Mouse (Mus musculus) neural tube, embryonic 10.5 days (tissue): ENCODE data around the gene Lrrc56.

Experiments
- DNase-seq: peaks from one replicate; pipeline ENCODE4 v3.0.0-alpha.2; 2017; ENCODE audit warnings: low spot score; ENCODE audit errors: extremely low spot score

Lrrc56 gene

DNA sequence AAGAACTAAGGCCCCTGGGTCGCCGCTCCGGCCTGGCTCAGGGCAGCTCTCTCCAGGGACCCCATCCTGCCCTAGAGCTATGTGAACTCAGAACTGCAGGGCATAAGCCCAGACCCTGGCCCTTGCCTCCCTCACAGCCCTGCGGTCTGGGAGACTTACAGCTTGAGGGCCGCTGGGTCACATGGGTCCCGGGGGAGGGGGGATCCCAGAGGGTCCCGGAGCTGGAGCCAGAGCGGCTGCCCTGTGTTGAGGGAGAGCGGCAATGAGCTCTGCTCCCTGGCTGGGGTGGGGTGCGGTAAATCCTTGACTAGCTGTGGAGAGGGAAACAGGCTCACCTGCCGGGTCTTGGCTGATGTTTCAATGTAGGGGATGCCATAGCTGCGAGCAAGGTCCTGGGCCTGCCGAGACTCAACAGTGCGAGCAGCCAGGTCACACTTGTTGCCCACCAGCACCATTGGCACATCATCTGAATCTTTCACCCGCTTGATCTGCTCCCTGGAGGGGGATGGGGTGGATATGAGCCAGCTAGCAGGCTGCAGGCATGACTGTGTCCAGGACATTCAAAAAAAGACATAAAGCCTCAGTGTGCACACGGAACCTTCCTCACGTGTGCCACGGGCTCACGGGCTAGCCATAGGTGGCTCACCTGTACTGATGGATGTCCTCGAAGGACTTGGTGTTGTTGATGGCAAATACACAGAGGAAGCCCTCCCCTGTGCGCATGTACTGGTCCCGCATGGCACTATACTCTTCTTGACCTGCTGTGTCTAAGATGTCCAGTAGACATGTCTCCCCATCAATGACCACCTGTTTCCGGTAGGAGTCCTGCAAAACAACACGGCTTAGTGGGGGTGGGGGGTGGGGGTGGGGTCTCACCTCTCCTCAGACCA lies 1.9 kb upstream of the Lrrc56 start:
- no peak for DNase-seq

DNA sequence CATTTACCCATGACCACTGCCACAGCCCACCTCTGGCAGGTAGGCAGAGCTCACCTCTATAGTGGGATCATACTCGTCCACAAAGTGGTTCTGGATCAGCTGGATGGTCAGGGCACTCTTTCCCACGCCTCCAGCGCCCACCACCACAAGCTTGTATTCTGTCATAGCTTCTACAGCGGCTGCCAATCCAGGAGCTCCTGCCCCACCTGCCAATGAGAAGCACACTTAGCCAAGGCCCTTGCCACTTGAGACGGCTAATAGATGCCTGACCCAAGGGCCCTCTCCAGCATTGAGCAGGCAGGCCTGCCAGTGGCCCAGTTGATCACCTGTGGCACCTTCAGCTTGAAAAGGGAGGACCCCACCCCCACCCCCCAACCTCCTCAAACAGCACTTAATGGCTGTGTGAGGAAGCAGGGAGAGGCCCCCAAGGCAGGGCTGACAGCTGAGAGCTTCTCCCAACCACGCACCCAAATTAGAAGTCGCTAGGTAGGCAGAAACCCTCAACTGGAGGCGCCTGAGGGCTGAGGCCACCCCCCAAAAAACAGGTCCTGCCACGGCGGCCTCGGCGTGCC lies 1.1 kb upstream of the Lrrc56 start:
- DNase-seq = no peak

DNA sequence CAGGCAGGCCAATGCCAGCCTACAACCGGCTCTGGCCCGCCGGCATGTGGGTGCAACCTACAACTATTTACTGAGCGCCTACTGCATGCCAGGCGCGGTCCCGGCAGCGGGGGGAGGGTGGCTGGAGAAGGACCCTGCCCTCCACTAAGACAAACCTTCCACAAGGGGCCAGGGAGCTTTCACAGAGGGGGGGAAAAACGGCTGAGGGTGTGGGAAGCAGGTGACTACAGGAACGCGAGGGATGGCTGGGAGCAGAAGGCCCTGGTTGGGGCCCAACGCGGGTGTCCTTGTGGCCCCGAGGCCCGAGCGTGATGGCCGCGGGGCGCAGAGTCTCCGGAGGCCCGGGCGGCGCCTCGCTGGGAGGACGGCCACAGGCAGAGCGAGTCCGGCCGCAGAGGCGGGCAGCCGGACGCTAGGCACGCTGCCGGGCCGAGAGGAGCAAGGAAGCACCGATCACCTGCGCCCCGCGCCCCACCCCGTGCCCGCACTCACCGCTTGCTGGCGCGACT lies 555 bp upstream of the Lrrc56 start:
- DNase-seq = peak; percentile 78

DNA sequence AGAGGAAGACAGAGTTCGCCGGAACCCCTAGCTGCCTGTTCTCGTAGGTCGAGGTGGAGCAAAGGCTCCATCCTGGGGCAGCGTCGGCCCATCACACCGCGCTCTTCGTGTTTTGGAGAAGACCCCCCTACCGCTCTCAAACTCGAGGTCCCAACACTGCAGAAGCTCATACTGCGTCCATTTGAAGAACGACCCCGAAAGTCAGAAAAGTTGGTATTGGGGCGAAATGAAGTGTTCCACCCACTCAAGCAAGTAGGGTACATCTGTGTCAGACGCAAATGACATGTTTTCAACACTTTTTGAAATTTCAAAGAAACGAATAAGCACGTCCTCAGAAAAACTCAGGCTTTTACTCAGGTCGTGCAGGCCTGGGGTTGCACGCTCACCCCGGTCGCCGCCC lies 452 bp downstream of the Lrrc56 start:
- DNase-seq = no peak

DNA sequence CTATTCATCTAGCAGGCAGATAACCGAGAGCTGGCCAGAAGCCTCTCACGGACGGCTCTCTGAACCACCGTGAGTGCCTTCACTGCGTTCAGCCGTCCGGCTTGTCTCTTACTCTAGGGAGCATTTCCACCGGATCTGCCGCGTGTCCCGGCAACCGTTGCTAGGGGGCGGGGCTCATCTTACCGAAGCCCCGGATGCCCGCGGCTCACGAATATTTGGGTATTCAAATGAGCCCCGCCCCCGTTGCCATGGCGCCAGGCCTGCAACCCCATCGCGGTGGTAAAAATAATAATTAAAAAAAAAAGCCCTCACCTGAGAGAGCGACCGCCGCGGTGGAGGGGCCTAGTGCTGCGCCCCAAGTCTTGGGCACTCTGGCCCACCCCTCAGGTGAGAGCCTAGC lies 873 bp downstream of the Lrrc56 start:
- peak; percentile 98 for DNase-seq

DNA sequence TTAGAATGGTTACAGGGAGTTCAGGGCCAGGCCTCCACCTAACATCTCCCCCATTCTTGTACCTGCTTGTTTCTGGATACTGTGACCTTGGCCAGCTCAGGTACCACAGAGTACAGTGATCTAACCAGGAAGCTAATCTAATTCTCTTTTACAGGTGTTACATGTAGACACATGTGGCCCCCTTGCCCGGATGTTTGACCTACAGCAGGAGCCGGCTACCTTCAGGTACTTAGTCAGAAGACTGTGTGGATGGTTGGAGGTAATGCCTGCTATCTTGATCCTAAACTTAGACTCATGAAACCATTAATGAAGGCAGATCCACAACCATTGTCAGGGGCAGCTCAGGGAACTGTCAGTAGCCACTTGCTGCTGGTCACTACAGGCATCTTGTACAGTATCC lies 1.8 kb downstream of the Lrrc56 start:
- DNase-seq = no peak

DNA sequence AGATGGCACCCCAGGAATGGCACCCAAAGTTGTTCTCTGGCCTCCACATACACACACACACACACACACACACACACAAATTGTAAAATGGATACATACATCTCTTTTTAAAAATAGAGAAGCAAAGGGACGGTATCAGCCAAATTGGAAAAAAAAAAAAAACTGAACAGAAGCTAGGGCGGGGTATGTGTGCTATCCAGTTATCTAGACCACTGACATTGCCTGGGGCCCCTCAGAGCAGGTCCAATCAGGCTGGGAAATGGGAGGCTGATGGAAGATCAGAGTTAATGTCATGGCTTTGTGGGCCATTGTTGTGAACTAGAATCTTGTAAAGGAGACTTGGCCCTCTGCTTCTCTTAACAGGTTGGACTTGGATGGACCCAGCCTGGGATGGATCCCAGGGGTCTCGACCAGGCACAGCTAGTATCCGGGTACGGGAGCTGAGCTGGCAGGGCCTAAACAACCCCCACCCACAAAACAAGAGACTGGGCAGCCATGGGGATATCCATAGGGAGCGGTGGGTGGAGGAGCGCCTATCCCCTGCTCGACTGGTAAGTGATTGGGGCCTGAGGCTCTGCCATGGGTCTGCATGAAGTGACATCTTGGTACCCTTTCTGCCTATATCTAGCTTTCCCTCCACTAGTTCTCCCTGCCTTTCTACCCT lies 2.8 kb downstream of the Lrrc56 start:
- no peak for DNase-seq

DNA sequence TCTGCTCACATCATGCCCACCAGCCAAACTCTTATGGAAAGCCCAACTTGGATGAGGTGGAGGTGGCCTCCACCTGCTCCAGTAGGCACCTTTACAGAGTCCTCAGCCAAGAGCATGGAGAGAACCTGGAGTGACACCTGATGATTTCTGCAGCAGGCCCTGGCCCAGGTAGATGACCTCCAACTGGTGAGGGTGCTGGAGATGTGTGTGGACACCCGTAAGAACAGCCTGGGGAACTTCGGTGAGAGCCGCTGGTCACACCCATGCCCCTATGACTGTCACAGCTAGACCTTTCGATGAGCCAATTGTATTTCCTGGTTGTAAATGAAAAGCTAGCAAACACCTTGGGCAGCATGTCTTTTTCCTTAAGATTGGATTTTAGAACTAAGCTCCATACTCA lies 4.2 kb downstream of the Lrrc56 start:
- DNase-seq = no peak

DNA sequence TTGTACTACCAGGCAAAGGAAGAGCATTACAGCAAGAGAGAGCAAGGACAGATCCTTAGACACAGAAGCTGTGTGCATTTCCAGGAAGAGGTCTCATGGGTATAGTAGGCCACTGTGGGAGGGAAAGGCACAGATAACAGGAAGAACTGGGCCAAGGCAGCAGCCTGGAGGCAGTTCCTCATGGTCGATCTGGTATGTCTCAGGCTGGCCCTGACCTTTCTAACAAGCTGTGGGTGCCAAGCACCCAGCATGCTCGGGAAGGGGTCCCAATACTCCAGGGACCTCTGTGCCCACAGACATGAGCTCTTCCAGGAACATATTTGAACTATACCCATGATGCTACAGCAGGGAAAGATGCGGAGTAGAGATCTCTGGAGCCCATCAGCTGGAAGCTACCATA lies 10.6 kb downstream of the Lrrc56 start:
- no peak for DNase-seq

DNA sequence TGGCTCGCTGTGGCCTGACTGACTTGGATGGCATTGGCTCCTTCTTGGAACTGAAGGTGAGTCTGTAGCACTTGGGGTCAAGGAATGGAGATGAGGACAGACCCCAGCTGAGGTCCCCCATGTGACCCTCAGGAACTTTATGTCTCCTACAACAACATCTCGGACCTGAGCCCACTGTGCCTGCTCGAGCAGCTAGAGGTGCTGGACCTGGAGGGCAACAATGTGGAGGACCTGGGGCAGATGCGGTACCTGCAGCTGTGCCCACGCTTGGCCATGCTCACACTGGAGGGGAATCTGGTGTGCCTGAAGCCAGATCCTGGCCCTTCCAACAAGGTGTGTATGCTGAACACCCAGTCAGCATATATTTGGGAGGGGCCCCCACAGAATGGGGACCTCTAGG lies 11.5 kb downstream of the Lrrc56 start:
- DNase-seq = no peak

DNA sequence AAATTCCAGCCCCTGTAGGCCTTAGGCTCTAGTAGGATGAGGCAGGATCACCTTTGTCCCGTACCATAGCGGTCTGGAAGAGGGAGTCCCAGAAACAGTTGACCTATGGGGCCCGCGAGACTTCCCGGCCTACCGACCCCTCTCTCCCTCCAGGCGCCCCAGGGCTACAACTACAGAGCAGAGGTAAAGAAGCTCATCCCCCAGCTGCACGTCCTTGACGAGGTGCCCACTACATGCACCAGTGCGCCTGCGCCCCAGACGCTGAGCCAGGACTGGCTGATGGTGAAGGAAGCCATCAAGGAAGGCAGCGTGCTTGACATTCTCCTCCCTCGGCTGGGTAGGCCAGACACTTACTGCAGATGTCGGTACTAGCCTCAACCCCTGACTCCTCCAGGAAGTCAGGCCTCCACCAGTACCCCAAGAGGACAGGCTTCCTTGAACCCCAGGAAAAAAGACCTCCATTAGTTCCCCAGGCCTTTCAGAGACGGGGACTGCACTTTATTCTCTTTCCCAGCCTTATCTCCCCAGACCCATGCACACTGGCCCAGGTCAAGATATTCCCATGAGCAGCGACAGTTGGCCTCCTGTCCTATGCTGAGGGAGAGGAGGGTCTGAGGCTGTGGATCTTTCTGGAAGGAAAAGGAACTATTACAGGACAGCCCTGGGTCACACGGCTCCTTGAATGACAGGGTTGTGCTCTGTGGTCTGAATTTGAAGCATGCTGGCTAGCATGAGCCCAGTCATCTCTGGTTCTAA lies 12.4 kb downstream of the Lrrc56 start:
- DNase-seq = no peak

DNA sequence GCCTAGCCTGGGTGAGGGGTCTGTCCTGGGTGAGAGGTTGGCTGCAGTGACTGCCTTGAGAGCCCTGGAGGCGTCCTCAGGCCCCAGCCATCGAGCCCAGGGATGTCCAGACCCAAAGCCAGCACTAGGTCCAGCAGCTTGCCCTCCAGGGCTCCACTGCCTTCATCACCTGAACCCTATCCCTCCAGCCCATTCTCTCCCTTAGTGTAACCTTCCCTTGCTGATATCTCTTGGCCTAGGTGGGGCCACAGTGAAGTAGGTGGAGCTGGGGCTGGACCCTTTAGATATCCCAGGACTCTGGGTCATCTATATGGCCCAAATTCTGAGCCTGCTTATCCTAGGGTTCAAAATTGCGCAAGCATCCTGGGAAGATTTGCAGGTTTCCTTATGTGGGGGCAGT lies 15.6 kb downstream of the Lrrc56 start:
- no peak for DNase-seq

DNA sequence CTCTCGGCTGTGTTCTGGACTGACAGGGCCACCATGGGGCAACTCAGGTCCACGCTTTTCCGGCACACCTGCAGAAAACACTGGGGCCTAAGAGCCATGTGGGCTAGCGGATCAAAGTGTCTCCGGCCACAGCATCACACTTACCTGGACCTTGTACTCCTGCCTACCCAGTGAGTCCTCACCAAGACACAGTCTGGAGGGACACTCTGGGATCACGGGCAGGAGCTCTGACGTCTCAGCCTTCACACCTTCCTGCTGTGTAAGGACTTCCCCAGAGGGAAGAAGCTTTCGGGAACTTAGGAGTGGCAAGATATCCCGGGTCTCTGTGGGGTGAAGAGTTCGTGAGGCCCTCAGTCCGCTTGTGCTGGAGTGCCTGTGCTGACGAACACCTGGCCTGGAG lies 16.2 kb downstream of the Lrrc56 start:
- DNase-seq = no peak

DNA sequence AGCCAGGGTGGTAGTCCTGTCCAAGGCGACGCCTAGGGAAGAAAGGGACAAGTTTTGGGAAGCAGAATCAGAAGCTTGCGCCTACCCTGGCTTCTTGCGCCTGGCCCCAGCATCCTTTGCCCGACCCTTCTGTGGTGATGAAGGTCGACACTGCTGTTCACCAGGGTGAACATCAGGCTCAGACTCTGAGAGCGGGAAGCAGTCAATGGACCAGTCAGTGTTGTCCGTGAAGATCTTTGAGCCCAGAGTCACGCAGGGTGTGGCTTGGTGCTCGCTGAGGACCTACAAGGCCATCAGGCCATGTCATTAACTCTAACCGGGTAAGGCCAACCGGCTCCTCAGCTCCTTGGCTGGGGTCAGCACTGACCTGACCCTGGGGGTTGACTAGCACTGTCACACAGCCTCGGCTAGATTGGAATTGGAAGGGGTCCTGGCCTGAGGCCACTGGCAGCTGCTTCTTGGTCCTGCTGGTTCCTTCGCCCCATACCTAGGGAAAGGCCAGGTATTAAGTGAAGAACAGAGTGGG lies 16.7 kb downstream of the Lrrc56 start:
- no peak for DNase-seq

DNA sequence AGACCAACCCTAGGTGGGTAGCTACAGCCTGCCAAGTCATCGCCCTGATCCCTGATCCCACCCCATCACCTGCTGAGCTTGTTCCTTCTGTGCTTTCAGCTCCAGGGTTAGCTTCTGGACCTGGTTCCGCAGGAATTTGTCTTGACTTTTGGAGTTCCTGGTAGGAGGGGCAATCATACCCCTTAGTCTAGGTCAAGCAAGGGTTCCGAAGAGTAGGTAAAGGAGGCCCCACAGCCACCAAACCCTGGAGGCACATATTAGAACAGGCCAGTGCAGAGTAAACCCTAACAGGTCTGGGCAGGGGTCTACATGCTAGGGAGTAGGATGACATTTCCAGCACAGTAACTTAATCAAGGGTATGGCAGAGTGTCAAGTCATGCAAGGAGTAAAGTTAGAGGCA lies 19.2 kb downstream of the Lrrc56 start:
- no peak for DNase-seq

DNA sequence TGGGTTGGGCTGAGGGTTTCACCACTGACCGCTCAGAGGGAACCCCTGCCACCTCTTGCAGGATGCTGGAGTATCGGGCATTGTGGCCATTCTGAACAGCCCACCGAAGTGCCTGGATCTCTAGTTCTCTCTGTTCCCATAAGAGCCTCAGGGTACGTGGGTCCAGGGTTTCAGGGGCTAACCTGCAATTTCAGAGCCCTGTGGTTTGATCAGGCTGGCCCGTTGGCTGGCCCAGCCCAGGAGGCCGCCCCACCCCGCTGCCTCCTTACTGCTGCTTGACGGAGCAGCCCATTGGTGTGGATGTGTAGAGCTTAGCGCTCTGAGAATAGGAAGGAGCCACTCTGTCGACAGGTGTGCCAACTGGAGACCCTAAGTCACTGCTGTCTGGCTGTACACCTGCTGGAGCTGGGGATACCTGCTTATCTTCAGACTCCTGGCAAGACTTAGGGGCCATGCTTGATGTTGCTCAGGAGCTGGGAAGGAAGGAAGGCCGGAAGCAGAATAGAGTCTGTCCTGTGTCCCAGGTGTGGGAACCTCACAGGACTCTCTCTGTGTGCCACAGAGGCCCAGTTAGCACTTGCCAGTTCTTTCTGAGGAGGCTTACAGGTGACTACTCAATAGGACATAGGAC lies 19.8 kb downstream of the Lrrc56 start, which contains the start of gene Lmntd2:
Lmntd2 (minus strand) TSS at position 476 of the 631 bp plus-strand sequence.
- DNase-seq = no peak

DNA sequence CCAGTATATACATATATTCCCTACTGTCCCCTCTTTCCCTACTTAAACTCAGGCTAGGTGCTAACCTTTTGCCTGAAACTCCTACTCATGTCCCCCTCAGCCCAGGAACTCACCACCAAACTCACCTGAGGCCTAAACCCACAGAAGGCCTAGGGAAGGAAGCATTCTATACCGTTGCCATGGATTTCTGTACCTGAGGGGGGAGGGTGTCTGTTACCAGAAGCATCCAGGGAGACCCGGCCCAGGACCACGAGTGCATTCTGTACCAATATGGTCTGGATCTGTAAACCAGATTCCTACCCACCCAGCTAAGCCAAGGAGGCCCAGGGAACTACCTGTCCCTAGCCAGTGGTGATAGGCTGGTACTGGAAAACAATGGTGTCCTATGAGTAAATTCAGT lies 20.4 kb downstream of the Lrrc56 start:
- DNase-seq = no peak

DNA sequence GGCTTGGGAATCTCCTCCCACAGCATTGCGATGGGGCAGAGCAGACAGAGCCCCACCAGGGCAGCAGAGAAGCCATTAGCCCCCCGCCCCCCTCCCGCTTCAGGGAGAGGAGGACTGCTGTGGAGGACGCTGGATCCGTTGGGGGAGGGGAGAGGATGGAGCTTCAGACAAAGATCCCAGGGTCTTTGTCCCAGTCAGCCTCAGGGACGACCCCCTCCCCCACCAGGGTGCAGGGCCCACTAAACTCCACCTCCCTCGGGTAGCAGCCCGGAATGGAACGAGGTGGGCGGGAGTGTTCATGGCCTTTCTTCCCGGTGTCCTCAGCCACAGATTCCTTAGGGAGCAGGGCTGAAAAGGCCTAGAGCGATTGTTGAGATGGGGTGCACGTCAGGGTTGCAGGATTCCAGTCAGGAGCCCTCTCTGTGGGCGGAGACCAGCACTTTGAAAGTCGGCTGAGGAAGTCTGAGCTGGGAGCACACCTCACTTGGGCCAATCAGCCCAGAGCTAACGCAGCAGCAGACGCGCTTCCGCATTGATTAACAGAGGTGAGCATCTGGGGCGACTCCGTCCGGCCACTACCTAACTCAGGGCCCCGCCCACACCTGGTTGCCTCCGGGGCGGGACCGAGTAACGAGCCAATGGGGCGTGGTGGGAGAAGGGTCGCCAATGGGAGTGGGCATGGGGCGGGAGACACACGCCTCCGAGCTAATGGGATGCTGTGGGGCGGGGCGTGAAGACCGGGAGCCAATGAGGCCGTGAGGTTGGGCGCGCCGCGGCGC lies 21.3 kb downstream of the Lrrc56 start, which contains the start of gene Rassf7:
Rassf7 (plus strand) TSS at position 760 of the 779 bp plus-strand sequence.
- DNase-seq = peak; percentile 96

DNA sequence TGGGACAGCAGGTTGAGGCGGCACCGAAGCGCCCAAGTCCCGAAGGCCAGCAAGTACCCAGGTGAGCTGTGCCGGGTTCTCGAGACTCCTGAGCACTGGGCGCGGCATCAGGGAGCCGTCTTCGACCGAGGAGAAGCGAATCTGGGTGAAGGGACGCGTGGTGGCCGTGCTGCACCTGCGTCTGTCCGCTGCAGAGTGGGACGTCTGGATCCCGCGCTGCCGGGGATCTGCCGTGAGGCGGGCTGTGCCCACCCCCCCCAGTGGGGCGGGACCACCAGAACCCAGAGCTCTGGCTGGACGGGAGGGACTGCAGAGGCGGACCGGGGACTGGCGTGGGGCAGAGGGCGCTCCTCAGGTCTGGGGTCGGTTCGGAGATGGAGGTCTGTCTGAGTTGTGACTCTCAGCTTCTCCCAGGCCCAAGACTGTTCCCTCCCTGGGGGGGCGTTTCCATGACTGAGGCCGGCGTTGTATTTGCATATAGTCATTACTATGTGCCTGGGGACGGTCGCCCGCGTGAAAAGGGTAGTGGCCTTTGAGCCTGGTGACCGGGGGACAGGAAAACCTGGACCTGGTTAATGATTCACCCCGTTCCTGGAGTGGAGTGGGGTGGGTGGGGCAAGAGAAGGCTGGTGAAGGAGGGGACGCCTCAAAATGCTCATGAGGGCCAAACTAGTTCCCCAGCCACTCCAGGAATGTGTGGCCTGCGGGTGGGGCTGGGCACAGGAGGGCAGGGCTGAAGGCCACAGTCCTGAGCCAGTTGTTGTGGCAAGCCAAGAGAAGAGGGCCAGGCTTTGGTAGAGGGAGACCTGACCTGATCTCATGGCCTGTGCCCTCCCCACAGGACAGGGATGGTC lies 22.1 kb downstream of the Lrrc56 start:
- no peak for DNase-seq
